Mouse (Mus musculus) ES-E14 (cell line): Measurements from ENCODE around the gene Ptprn2.

Source experiments
- CHD2 ChIP-seq: IDR thresholded peaks from 2 replicates; pipeline ENCODE4 v1.6.1; 2014; ENCODE audit warnings: mild to moderate bottlenecking, low read depth, low read length, inconsistent platforms
- HCFC1 ChIP-seq: IDR thresholded peaks from 2 replicates; pipeline ENCODE4 v1.6.1; 2012; ENCODE audit warnings: low read length, inconsistent platforms, borderline replicate concordance; ENCODE audit not compliant: insufficient read depth
- MAFK ChIP-seq: IDR thresholded peaks from 2 replicates; pipeline ENCODE4 v1.6.1; 2014; ENCODE audit warnings: mild to moderate bottlenecking, low read depth, low read length, inconsistent platforms; ENCODE audit not compliant: insufficient read depth
- ZC3H11A ChIP-seq: IDR thresholded peaks from 2 replicates; pipeline ENCODE4 v1.6.1; 2012; ENCODE audit warnings: low read depth, mild to moderate bottlenecking, inconsistent platforms, low read length, borderline replicate concordance
- ZNF384 ChIP-seq: IDR thresholded peaks from 2 replicates; pipeline ENCODE4 v1.6.1; 2012; ENCODE audit warnings: low read depth, low read length, inconsistent platforms

- TF ChIP-seq HCFC1 (no peak), MAFK (no peak), CHD2 (no peak), ZC3H11A (no peak), ZNF384 (no peak)
Observed at GRCm38 (mm10) chr12:116641339-116642190, 156.0 kb downstream of the Ptprn2 start.
